Mouse (Mus musculus) heart, embryonic 11.5 days (tissue): Measurements from ENCODE around the gene Fuz. TPM values are rescaled to one million over a fixed set of nuclear protein-coding genes. Genes with fewer than 3 reads are reported as not detected.
A peak's percentile ranks its signal among the peaks of the same experiment; 100 is the strongest.

Experiments used
- ATAC-seq: fragments of 200-750 bp; cut with Nextera tagmentation; replicated peaks from 2 replicates; pipeline ENCODE4 v1.8.0; 2017; ENCODE audit warnings: moderate library complexity; ENCODE audit not compliant: insufficient number of reproducible peaks, low FRiP score, low TSS enrichment
- H3K27ac ChIP-seq: fragments of 300-500 bp; sonication (generic); 2 replicates; pipeline ENCODE4 v1.5.1; 2014; ENCODE audit warnings: mild to moderate bottlenecking, low read depth, low read length
- H3K27me3 ChIP-seq: fragments of 300-500 bp; sonication (generic); 2 replicates; pipeline ENCODE4 v1.6.1; 2014; ENCODE audit warnings: mild to moderate bottlenecking, low read length, mixed read lengths; ENCODE audit not compliant: control insufficient read depth, insufficient read depth
- H3K36me3 ChIP-seq: fragments of 300-500 bp; sonication (generic); 2 replicates; pipeline ENCODE4 v1.6.1; 2014; ENCODE audit warnings: mild to moderate bottlenecking, low read length, moderate library complexity, mixed read lengths; ENCODE audit not compliant: control insufficient read depth, insufficient read depth
- H3K4me1 ChIP-seq: fragments of 300-500 bp; sonication (generic); 2 replicates; pipeline ENCODE4 v1.6.1; 2014; ENCODE audit warnings: low read length; ENCODE audit not compliant: control insufficient read depth, insufficient read depth
- H3K4me2 ChIP-seq: fragments of 300-500 bp; sonication (generic); 2 replicates; pipeline ENCODE4 v1.6.1; 2014; ENCODE audit warnings: mild to moderate bottlenecking, moderate library complexity
- H3K4me3 ChIP-seq: fragments of 300-500 bp; sonication (generic); 2 replicates; pipeline ENCODE4 v1.5.1; 2014; ENCODE audit warnings: low read depth, low read length
- H3K9ac ChIP-seq: fragments of 300-500 bp; sonication (generic); 2 replicates; pipeline ENCODE4 v1.6.1; 2014; ENCODE audit warnings: mild to moderate bottlenecking, low read depth, low read length, moderate library complexity
- H3K9me3 ChIP-seq: fragments of 300-500 bp; sonication (generic); replicated peaks from 2 replicates; pipeline ENCODE4 v1.6.1; 2016; ENCODE audit warnings: low read length; ENCODE audit not compliant: control insufficient read depth
- WGBS: fragments of 180-500 bp; shearing (Covaris S2); extraction: QIAGEN DNeasy Blood & Tissue Kit; methylation state at CpG from one replicate; pipeline ENCODE4 v1.1.7; 2014; ENCODE audit not compliant: insufficient replicate concordance; 5-methylcytosine and 5-hydroxymethylcytosine counted together
- polyA plus RNA-seq: library from polyadenylated mRNA; unstranded; fragments of >200 nt; fragmentation: Nextera tagmentation; extraction: Ambion mirVana; gene quantifications from 2 replicates; pipeline ENCODE4 v1.2.1, GENCODE M21; 2014

The Fuz gene
- polyA plus RNA-seq, 1 experiment from 2014 or later, result 12.8 TPM

GRCm38 (mm10) chr7:44900632-44901031 is 4.8 kb downstream of the Fuz start:
- no peaks in the 10 kb centered on the region for H3K9me3 ChIP-seq
- H3K9ac ChIP-seq, result no peak overlapping the region
- peaks cover 29% of the 10 kb centered on the region for H3K36me3 ChIP-seq
- WGBS, result 93% methylated on average over 11 of the region's 11 CpGs
- ATAC-seq, result no peak
- H3K4me1 ChIP-seq, result peaks cover 26% of the 10 kb centered on the region
- no peak overlapping the region for H3K27ac ChIP-seq
- H3K4me2 ChIP-seq, result no peak overlapping the region
- H3K27me3 ChIP-seq, result no peaks in the 10 kb centered on the region
- H3K4me3 ChIP-seq, result no peak overlapping the region

- Histone ChIP-seq H3K27ac (peak overlapping the region; percentile 46), H3K4me1 (peaks cover 26% of the 10 kb centered on the region), H3K27me3 (no peaks in the 10 kb centered on the region), H3K9ac (peak overlapping the region; percentile 59; the same call in 1 of the 2 replicates), H3K36me3 (peaks cover 36% of the 10 kb centered on the region), H3K4me3 (peak overlapping the region; percentile 34), H3K9me3 (no peaks in the 10 kb centered on the region), H3K4me2 (peak overlapping the region; percentile 61)
- 9% methylated on average over 21 of the region's 21 CpGs for whole genome bisulfite sequencing
- ATAC-seq, result 0 out of 2 replicates have a peak, but pooled peaks have one; percentile 29
Observed at GRCm38 (mm10) chr7:44901230-44901722, 5.4 kb downstream of the Fuz start.

- H3K27ac ChIP-seq, result no peak overlapping the region
- peaks cover 57% of the 10 kb centered on the region for H3K36me3 ChIP-seq
- no peak for ATAC-seq
- no peaks in the 10 kb centered on the region for H3K27me3 ChIP-seq
- H3K4me2 ChIP-seq, result no peak overlapping the region
- H3K9ac ChIP-seq, result no peak overlapping the region
- H3K4me3 ChIP-seq, result no peak overlapping the region
- WGBS, result 90% methylated on average over 20 of the region's 20 CpGs
- peaks cover 15% of the 10 kb centered on the region for H3K4me1 ChIP-seq
- no peaks in the 10 kb centered on the region for H3K9me3 ChIP-seq
Observed at GRCm38 (mm10) chr7:44905430-44905829, 9.6 kb downstream of the Fuz start.

- no peak overlapping the region; the same call in 1 of the 2 replicates for H3K9ac ChIP-seq
- H3K9me3 ChIP-seq, result no peaks in the 10 kb centered on the region
- WGBS, result 83% methylated on average over 15 of the region's 15 CpGs
- no peak overlapping the region for H3K4me3 ChIP-seq
- H3K36me3 ChIP-seq, result peaks cover 53% of the 10 kb centered on the region
- no peak overlapping the region for H3K4me2 ChIP-seq
- no peaks in the 10 kb centered on the region for H3K27me3 ChIP-seq
- H3K27ac ChIP-seq, result no peak overlapping the region
- no peaks in the 10 kb centered on the region for H3K4me1 ChIP-seq
- no peak for ATAC-seq
Observed at GRCm38 (mm10) chr7:44908706-44909476, 13.0 kb downstream of the Fuz start.

- WGBS, result 67% methylated on average over 2 of the region's 2 CpGs
- H3K36me3 ChIP-seq, result peaks cover 26% of the 10 kb centered on the region
Observed at GRCm38 (mm10) chr7:44914396-44914795, 18.5 kb downstream of the Fuz start.

GRCm38 (mm10) chr7:44915314-44915713 is 19.4 kb downstream of the Fuz start:
- no peaks in the 10 kb centered on the region for H3K27me3 ChIP-seq
- H3K4me3 ChIP-seq, result no peak overlapping the region
- peaks cover 23% of the 10 kb centered on the region for H3K36me3 ChIP-seq
- H3K27ac ChIP-seq, result no peak overlapping the region
- H3K4me2 ChIP-seq, result no peak overlapping the region
- peaks cover 21% of the 10 kb centered on the region for H3K4me1 ChIP-seq
- H3K9ac ChIP-seq, result no peak overlapping the region
- WGBS, result 90% methylated on average over 9 of the region's 9 CpGs
- no peaks in the 10 kb centered on the region for H3K9me3 ChIP-seq
- no peak for ATAC-seq

More at GRCm38 (mm10) chr7:44914396-44914795, 18.5 kb downstream of the Fuz start:
- Histone ChIP-seq H3K4me2 (no peak overlapping the region), H3K9ac (no peak overlapping the region), H3K27ac (0 out of 2 replicates have a peak overlapping the region, but pooled peaks have one; percentile 29), H3K4me3 (no peak overlapping the region), H3K27me3 (no peaks in the 10 kb centered on the region), H3K9me3 (no peaks in the 10 kb centered on the region), H3K4me1 (peaks cover 21% of the 10 kb centered on the region)
- no peak for ATAC-seq

- 80% methylated on average over 6 of the region's 6 CpGs for WGBS
- H3K4me1 ChIP-seq, result peaks cover 21% of the 10 kb centered on the region
- H3K4me2 ChIP-seq, result no peak overlapping the region
- H3K9ac ChIP-seq, result no peak overlapping the region
- no peak for ATAC-seq
- no peaks in the 10 kb centered on the region for H3K27me3 ChIP-seq
- H3K4me3 ChIP-seq, result no peak overlapping the region
- H3K9me3 ChIP-seq, result no peaks in the 10 kb centered on the region
- H3K36me3 ChIP-seq, result peaks cover 19% of the 10 kb centered on the region
- H3K27ac ChIP-seq, result no peak overlapping the region
Observed at GRCm38 (mm10) chr7:44916191-44916590, 20.3 kb downstream of the Fuz start.

GRCm38 (mm10) chr7:44916881-44917280 is 21.0 kb downstream of the Fuz start:
- Histone ChIP-seq H3K4me3 (no peak overlapping the region), H3K9me3 (no peaks in the 10 kb centered on the region), H3K36me3 (peaks cover 21% of the 10 kb centered on the region), H3K4me1 (peaks cover 21% of the 10 kb centered on the region), H3K4me2 (no peak overlapping the region), H3K27me3 (no peaks in the 10 kb centered on the region), H3K27ac (no peak overlapping the region), H3K9ac (no peak overlapping the region)
- WGBS, result 66% methylated on average over 4 of the region's 4 CpGs
- ATAC-seq, result no peak
